Mouse (Mus musculus) left cerebral cortex, adult 6 months (tissue): ENCODE data around the gene Fam57b. TPM values are rescaled to one million over a fixed set of nuclear protein-coding genes. Genes with fewer than 3 reads are reported as not detected.

Experiments used
- long read RNA-seq, 2 experiments: library from polyadenylated mRNA; unstranded; transcript quantifications; one replicate each; pipeline ENCODE4 v2.0.0; 2019 to 2020
- polyA plus RNA-seq: library from polyadenylated mRNA; unstranded; fragments of <200 nt; fragmentation: Nextera tagmentation; gene quantifications from 2 replicates; pipeline ENCODE4 v1.2.3, GENCODE M21; 2021

The Fam57b gene
- polyA plus RNA-seq, result 5.9 and 8.8 TPM in 2 replicates
- long read RNA-seq, experiment 1, transcript Fam57b-201 (5 exons, 2,328 nt), result major isoform, 17 of 30 reads
- long read RNA-seq, experiment 1, partial matches to known transcripts, result 6 of 30 reads
- long read RNA-seq, experiment 1, other reads (novel, unspliced or antisense), result 6 of 30 reads
- long read RNA-seq, experiment 2, partial matches to known transcripts, result 4 of 5 reads
- long read RNA-seq, experiment 2, other reads (novel, unspliced or antisense), result 1 of 5 reads

GRCm38 (mm10) chr7:126797411-126798126, at the start of gene Fam57b:
Gene Fam57b, plus strand, starts transcription at chr7:126797668.

GRCm38 (mm10) chr7:126759050-126759671, 38.3 kb upstream of the Fam57b start, which contains the start of gene Mapk3:
Gene Mapk3, plus strand, starts transcription at chr7:126759601.

GRCm38 (mm10) chr7:126766201-126766600, 31.3 kb upstream of the Fam57b start, which contains the start of gene Gdpd3:
Gene Gdpd3, plus strand, starts transcription at chr7:126766334.

GRCm38 (mm10) chr7:126776598-126777057, 20.8 kb upstream of the Fam57b start, which contains the start of gene Ypel3:
Gene Ypel3, plus strand, starts transcription at chr7:126776955.

GRCm38 (mm10) chr7:126780971-126781635, 16.4 kb upstream of the Fam57b start, which contains the start of gene Tbx6:
Gene Tbx6, plus strand, starts transcription at chr7:126781483.

GRCm38 (mm10) chr7:126791851-126792720, 5.4 kb upstream of the Fam57b start, which contains the start of gene Ppp4c:
Gene Ppp4c, minus strand, starts transcription at chr7:126792496.

GRCm38 (mm10) chr7:126831539-126831938, 34.1 kb downstream of the Fam57b start, which contains the start of gene 4930451I11Rik:
Gene 4930451I11Rik, minus strand, starts transcription at chr7:126831639.

GRCm38 (mm10) chr7:126847116-126847420, 49.6 kb downstream of the Fam57b start, which contains the start of gene Doc2a:
Gene Doc2a, plus strand, starts transcription at chr7:126847416.

GRCm38 (mm10) chr7:126861429-126862130, 64.1 kb downstream of the Fam57b start, which contains the start of gene Hirip3:
Gene Hirip3, plus strand, starts transcription at chr7:126861972.

GRCm38 (mm10) chr7:126862147-126862784, 64.8 kb downstream of the Fam57b start, which contains the start of gene Ino80e:
Gene Ino80e, minus strand, starts transcription at chr7:126862377.

Other genes with a start within 250 kb of the Fam57b start
- gene Eif3c, start 231.3 kb upstream of the Fam57b start, polyA plus RNA-seq, result 172 and 199 TPM in 2 replicates
- 0.43 and 0.50 TPM in 2 replicates for gene Apobr, start 212.7 kb upstream of the Fam57b start, polyA plus RNA-seq
- 14.3 and 14.5 TPM in 2 replicates for gene Cln3, start 211.9 kb upstream of the Fam57b start, polyA plus RNA-seq
- gene Il27, start 202.7 kb upstream of the Fam57b start, polyA plus RNA-seq, result not detected in 2 replicates
- 44.2 and 54.6 TPM in 2 replicates for gene Nupr1, start 166.8 kb upstream of the Fam57b start, polyA plus RNA-seq
- 29.1 and 30.0 TPM in 2 replicates for gene Sgf29, start 148.4 kb upstream of the Fam57b start, polyA plus RNA-seq
- gene Sult1a1, start 121.2 kb upstream of the Fam57b start, polyA plus RNA-seq, result 13.9 and 18.1 TPM in 2 replicates
- 240 and 251 TPM in 2 replicates for gene Bola2, start 102.3 kb upstream of the Fam57b start, polyA plus RNA-seq
- 10.0 and 10.4 TPM in 2 replicates for gene Slx1b, start 101.9 kb upstream of the Fam57b start, polyA plus RNA-seq
- gene Coro1a, start 89.9 kb upstream of the Fam57b start, polyA plus RNA-seq, result 128 and 147 TPM in 2 replicates
- gene Mapk3, start 38.1 kb upstream of the Fam57b start, polyA plus RNA-seq, result 34.5 and 44.7 TPM in 2 replicates
- gene Gdpd3, start 31.3 kb upstream of the Fam57b start, polyA plus RNA-seq, result 0.40 and 0.59 TPM in 2 replicates
- gene Ypel3, start 20.7 kb upstream of the Fam57b start, polyA plus RNA-seq, result 119 and 625 TPM in 2 replicates
- 0.20 TPM in 1 of 2 replicates, not detected in the other for gene Tbx6, start 16.2 kb upstream of the Fam57b start, polyA plus RNA-seq
- gene Ppp4c, start 5.2 kb upstream of the Fam57b start, polyA plus RNA-seq, result 53.5 and 61.0 TPM in 2 replicates
- 1.2 and 2.7 TPM in 2 replicates for gene 4930451I11Rik, start 34.0 kb downstream of the Fam57b start, polyA plus RNA-seq
- 14.1 and 30.1 TPM in 2 replicates for gene Doc2a, start 49.7 kb downstream of the Fam57b start, polyA plus RNA-seq
- gene Hirip3, start 64.3 kb downstream of the Fam57b start, polyA plus RNA-seq, result 3.4 and 4.3 TPM in 2 replicates
- 44.1 and 57.6 TPM in 2 replicates for gene Ino80e, start 64.7 kb downstream of the Fam57b start, polyA plus RNA-seq
- gene Taok2, start 87.0 kb downstream of the Fam57b start, polyA plus RNA-seq, result 9.7 and 10.8 TPM in 2 replicates
- 30.6 and 32.0 TPM in 2 replicates for gene Tmem219, start 125.2 kb downstream of the Fam57b start, polyA plus RNA-seq
- 260 and 277 TPM in 2 replicates for gene Kctd13, start 131.2 kb downstream of the Fam57b start, polyA plus RNA-seq
- 11.2 and 13.6 TPM in 2 replicates for gene Asphd1, start 151.9 kb downstream of the Fam57b start, polyA plus RNA-seq
- gene Sez6l2, start 152.9 kb downstream of the Fam57b start, polyA plus RNA-seq, result 68.2 and 74.7 TPM in 2 replicates
- 223 and 227 TPM in 2 replicates for gene Cdipt, start 178.2 kb downstream of the Fam57b start, polyA plus RNA-seq
- 0.32 and 0.79 TPM in 2 replicates for gene Cdiptos, start 178.4 kb downstream of the Fam57b start, polyA plus RNA-seq
- gene Mvp, start 217.0 kb downstream of the Fam57b start, polyA plus RNA-seq, result 3.3 and 3.4 TPM in 2 replicates
- gene Pagr1b, start 218.8 kb downstream of the Fam57b start, polyA plus RNA-seq, result 0.64 TPM in 1 of 2 replicates, not detected in the other
- gene Pagr1a, start 219.7 kb downstream of the Fam57b start, polyA plus RNA-seq, result 3.0 and 33.4 TPM in 2 replicates
- gene Gm42742, start 223.4 kb downstream of the Fam57b start, polyA plus RNA-seq, result 19.0 and 44.2 TPM in 2 replicates
- gene Prrt2, start 223.5 kb downstream of the Fam57b start, polyA plus RNA-seq, result 86.8 and 193 TPM in 2 replicates
- 6.6 and 36.1 TPM in 2 replicates for gene Maz, start 229.4 kb downstream of the Fam57b start, polyA plus RNA-seq
- gene Kif22, start 244.8 kb downstream of the Fam57b start, polyA plus RNA-seq, result 18.0 and 24.4 TPM in 2 replicates